Mouse (Mus musculus): Measurements from ENCODE around the gene Mrps36.
"Not testable (repeated sequence)": the region's sequence is repeated elsewhere in the genome, so short reads cannot be mapped to it uniquely, and the experiment has no call there.

Mrps36 gene

GRCm38 (mm10) chr13:100732756-100733155 lies 11.7 kb downstream of the Mrps36 start:
- in situ Hi-C loops (cut with MseI, MboI) = no loop called here

- in situ Hi-C loops (cut with MseI, MboI) = not testable (repeated sequence)
Measured at GRCm38 (mm10) chr13:100731462-100732046, 12.9 kb downstream of the Mrps36 start.

DNA sequence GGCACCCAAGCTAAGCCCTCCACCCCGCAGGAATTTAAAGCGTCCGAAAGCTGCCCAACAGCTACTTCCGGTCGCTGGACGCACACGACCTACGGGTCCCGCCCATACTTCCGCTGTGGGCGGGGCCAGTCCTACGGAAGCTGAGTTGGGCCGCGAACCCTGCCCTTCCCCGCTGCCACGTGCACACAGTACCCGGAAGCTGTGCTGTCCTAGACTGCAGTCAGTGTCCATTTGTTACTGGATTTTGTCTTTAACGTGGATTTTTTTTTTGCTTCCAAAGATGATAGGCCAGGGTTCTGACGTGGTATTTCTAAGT lies 13.6 kb downstream of the Mrps36 start, which contains the start of gene Cdk7:
Gene Cdk7, minus strand, starts transcription at position 79 of the 316 bp plus-strand sequence.
- in situ Hi-C loops (cut with MseI, MboI) = no loop called here

- in situ Hi-C loops (cut with MseI, MboI) = no loop called here
Measured at GRCm38 (mm10) chr13:100730153-100730860, 14.2 kb downstream of the Mrps36 start.

DNA sequence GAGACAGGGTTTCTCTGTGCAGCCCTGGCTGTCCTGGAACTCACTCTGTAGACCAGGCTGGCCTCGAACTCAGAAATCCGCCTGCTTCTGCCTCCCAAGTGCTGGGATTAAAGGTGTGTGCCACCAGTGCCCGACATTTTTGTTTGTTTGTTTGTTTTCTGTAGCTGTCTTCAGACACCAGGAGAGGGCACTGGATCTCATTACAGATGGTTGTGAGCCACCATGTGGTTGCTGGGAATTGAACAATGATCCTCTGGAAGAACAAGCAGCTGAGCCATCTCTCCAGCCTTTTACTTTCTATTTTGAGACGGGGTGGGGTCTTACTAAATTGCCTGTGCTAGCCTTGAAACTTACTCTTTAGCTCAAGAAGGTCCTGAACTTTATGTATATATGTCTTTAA lies 15.9 kb downstream of the Mrps36 start:
- in situ Hi-C loops (cut with MseI, MboI) = not testable (repeated sequence)

DNA sequence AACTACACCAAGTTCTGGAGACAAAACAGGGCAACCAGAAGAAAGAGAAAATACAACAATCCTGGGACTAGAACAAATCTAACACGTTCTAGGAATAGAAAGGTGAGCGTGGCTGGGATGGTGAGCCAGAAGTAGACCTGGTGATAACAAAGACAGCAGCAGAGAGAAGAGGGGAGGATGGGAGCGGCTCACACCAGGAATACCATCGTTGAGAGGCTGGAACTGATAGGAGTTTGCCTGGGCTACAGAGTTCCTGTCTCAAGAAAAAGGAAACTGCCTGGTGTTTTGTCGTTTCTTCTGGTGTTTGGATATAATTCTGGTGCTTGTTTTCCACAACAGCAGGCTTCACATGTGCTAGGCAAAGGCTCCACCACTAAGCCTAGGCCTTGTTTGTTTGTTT lies 16.4 kb downstream of the Mrps36 start:
- in situ Hi-C loops (cut with MseI, MboI) = no loop called here

DNA sequence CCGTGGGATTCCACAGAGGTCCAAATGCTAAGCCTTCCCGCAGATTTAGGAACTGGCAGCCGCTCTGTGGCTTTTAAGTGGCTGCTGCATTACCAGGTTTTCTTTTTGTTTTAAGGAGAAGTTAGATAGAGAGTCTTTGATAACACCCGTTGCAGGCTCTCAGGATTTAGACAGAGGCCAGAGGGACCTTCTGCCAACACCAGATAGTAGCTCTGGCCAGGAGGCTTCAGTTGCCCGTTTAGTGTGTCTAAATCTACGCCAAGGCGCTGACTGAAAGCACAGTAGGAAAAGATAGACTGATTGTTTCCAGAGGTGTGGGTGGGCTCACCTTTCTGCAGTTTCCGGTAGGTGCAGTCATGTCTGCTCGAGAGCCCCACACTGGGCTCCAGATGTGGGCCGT lies 19.3 kb downstream of the Mrps36 start:
- in situ Hi-C loops (cut with MseI, MboI) = no loop called here

- in situ Hi-C loops (cut with MseI, MboI) = no loop called here
Measured at GRCm38 (mm10) chr13:100724051-100724754, 20.3 kb downstream of the Mrps36 start.

DNA sequence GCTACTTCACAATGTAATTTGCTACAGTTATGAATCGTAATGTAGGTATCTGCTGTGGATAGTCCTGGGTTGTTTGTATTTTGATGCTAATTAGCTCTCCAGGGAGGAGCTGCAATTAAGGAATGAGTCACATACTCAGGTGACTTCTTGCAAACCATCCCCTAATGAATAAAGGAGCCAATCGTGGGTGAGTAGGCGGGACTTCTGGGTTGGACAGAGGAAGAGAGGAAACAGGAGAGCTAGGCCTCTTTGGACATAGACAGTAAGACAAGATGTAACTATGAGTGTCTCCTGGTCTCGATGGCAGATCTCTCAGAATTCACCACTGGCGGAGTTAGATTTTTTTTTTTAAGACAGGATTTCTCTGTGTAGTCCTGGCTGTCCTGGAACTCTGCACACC lies 22.8 kb downstream of the Mrps36 start:
- in situ Hi-C loops (cut with MseI, MboI) = no loop called here

GRCm38 (mm10) chr13:100715467-100715866 lies 29.0 kb downstream of the Mrps36 start:
- in situ Hi-C loops (cut with MseI, MboI) = no loop called here

- in situ Hi-C loops (cut with MseI, MboI) = no loop called here
Measured at GRCm38 (mm10) chr13:100706206-100706605, 38.3 kb downstream of the Mrps36 start.

DNA sequence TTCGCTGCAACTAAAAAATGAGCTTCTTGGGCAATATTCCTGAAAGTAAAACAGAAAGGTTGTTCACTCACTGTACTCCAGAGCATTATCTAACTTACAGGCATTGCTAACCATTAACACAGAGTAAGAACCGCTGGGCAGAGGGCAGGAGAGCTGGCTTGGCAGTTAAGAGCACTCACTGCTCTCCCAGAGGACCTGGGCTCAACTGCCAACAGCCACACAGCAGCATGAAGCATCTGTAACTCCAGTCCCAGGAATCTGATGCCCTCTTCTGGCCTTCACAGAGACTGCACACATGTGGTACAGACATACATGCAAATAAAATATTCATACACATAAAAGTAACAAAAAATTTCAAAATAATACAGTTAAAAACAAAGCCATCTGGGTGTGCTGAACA lies 41.0 kb downstream of the Mrps36 start:
- in situ Hi-C loops (cut with MseI, MboI) = no loop called here

DNA sequence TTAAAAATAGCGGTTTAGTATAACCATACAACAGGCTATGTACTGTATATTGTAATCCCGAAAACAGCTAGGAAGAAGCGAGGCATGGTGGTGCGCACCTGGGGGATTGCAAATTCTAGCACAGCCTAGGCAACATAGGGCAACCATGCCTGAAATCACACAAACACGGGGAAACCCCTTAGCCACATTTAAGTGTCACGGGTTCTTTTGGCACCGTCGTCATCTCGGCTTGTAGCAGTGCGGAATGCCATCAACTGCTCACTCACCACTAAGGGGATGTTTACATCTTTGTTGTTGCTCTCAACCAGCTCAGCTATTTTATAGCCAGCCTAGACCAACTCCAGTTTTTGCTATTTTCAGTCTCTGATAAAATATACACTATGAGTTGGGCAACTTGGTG lies 45.6 kb downstream of the Mrps36 start:
- in situ Hi-C loops (cut with MseI, MboI) = no loop called here

- in situ Hi-C loops (cut with MseI, MboI) = no loop called here
Measured at GRCm38 (mm10) chr13:100697541-100697940, 46.9 kb downstream of the Mrps36 start.

- in situ Hi-C loops (cut with MseI, MboI) = no loop called here
Measured at GRCm38 (mm10) chr13:100687513-100687912, 56.9 kb downstream of the Mrps36 start.
